In the genomic region with DNA sequence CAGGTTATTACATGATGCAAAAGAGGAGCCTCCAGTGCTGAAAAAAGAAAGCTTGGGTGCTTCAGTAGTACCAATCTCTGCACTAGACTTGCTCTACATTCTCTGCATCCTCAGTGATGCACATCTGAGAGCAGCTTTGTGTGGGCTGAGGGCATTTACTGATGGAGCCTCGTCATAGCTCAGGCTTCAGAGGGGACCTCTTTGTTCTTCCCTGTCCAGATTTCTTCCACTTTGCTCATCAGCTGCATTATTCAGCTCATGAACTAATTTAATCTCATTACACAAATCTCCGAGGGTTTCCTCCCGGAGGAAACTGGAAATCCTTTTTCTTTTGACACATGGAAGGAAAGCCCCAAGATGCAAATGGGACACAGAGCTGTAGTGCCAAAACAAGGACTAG, we compare ENCODE assay signal across 23 mouse cellular contexts. TPM values are rescaled to one million over a fixed set of nuclear protein-coding genes. Genes with fewer than 3 reads are reported as not detected.
DNase-seq lines count a peak whose midpoint lies in the region; ATAC-seq and TF ChIP-seq lines count a peak whose summit lies in the region.
"Had no signal": no experiment of that assay in that cellular context is flagged by ENCODE, and none has a peak within 500 bp of the region (broad histone marks: within the 10 kb centered on the region; RNA-seq: fewer than 3 reads in every experiment).

No protein-coding gene starts in this region.

- no peak for DNase-seq in midbrain, embryonic 10.5 days (ENCODE audit: low spot score)
- peak; percentile 84 for DNase-seq in Muller cell, postnatal 12 days (ENCODE audit: inconsistent ontology term)
- peak; percentile 37 for DNase-seq in brain, embryonic 14.5 days (ENCODE audit: low read depth)
- DNase-seq in stomach, postnatal 0 days (ENCODE audit: low spot score) = no peak
- no peak for DNase-seq in left cerebral cortex, postnatal 36 days (ENCODE audit: low spot score in 2 of 2)
- DNase-seq: adrenal gland, postnatal 10 days; B cell, adult 2 months; cerebellum, adult 18-20 months; cerebellum, adult 9-11 months; cerebellum, postnatal 36 days; gastrocnemius, postnatal 10 days; heart, adult 2 months; heart, postnatal 14 days had no signal

- H3K9me3 ChIP-seq in midbrain, embryonic 13.5 days = no peaks in the 10 kb centered on the region
- no peaks in the 10 kb centered on the region for H3K9me3 ChIP-seq in midbrain, embryonic 10.5 days (replicated peaks)
- H3K9me3 ChIP-seq in stomach, postnatal 0 days (ENCODE audit: control insufficient read depth, low read length) = no peaks in the 10 kb centered on the region
- H3K9me3 ChIP-seq: embryonic facial prominence, embryonic 13.5 days; forebrain, embryonic 12.5 days; G1E; heart, embryonic 15.5 days had no signal

- peaks cover 38% of the 10 kb centered on the region for H3K27me3 ChIP-seq in midbrain, embryonic 13.5 days
- H3K27me3 ChIP-seq in midbrain, embryonic 10.5 days (ENCODE audit: low read depth, poor library complexity, severe bottlenecking) = peaks cover 92% of the 10 kb centered on the region
- H3K27me3 ChIP-seq in stomach, postnatal 0 days (ENCODE audit: control insufficient read depth, insufficient read depth, low read length) = no peaks in the 10 kb centered on the region

- WGBS in midbrain, embryonic 13.5 days = 39% methylated on average over 3 of the region's 3 CpGs
- 40% methylated on average over 3 of the region's 3 CpGs for WGBS in midbrain, embryonic 10.5 days
- WGBS in stomach, postnatal 0 days = 60% methylated on average over 3 of the region's 3 CpGs

- no peak for TF ChIP-seq EP300 in stomach, postnatal 0 days (optimal IDR thresholded peaks at IDR 0.05)

- peak overlapping the region; percentile 56; the same call in 1 of the 2 replicates for H3K27ac ChIP-seq in midbrain, embryonic 13.5 days
- no peak overlapping the region for H3K27ac ChIP-seq in midbrain, embryonic 10.5 days (replicated peaks)
- no peak overlapping the region for H3K27ac ChIP-seq in stomach, postnatal 0 days (replicated peaks)
- H3K27ac ChIP-seq: embryonic facial prominence, embryonic 13.5 days; forebrain, embryonic 12.5 days; heart, adult 2 months; heart, embryonic 15.5 days; hindbrain, postnatal 0 days had no signal

- no peaks in the 10 kb centered on the region; the same call in 1 of the 2 replicates for H3K4me1 ChIP-seq in midbrain, embryonic 13.5 days (replicated peaks)
- peaks cover 10% of the 10 kb centered on the region; the same call in 1 of the 2 replicates for H3K4me1 ChIP-seq in midbrain, embryonic 10.5 days
- H3K4me1 ChIP-seq in stomach, postnatal 0 days (replicated peaks; ENCODE audit: control insufficient read depth, insufficient read depth) = no peaks in the 10 kb centered on the region
- H3K4me1 ChIP-seq: embryonic facial prominence, embryonic 13.5 days; forebrain, embryonic 12.5 days had no signal

- no peak overlapping the region for H3K9ac ChIP-seq in midbrain, embryonic 13.5 days (replicated peaks)
- no peak overlapping the region for H3K9ac ChIP-seq in stomach, postnatal 0 days (ENCODE audit: low read length)
- H3K9ac ChIP-seq: embryonic facial prominence, embryonic 13.5 days; forebrain, embryonic 12.5 days; heart, embryonic 15.5 days had no signal

- no peak overlapping the region for H3K4me3 ChIP-seq in midbrain, embryonic 13.5 days (replicated peaks)
- no peak overlapping the region for H3K4me3 ChIP-seq in midbrain, embryonic 10.5 days
- no peak overlapping the region for H3K4me3 ChIP-seq in stomach, postnatal 0 days (ENCODE audit: low read depth, low read length)
- H3K4me3 ChIP-seq: embryonic facial prominence, embryonic 13.5 days; forebrain, embryonic 12.5 days; heart, adult 2 months; heart, embryonic 15.5 days had no signal

- no peak overlapping the region for H3K4me2 ChIP-seq in midbrain, embryonic 13.5 days (replicated peaks)
- no peak overlapping the region for H3K4me2 ChIP-seq in stomach, postnatal 0 days (replicated peaks; ENCODE audit: low read depth)
- H3K4me2 ChIP-seq: embryonic facial prominence, embryonic 13.5 days; forebrain, embryonic 12.5 days; heart, embryonic 11.5 days; heart, embryonic 15.5 days had no signal

- intact Hi-C loops in left cerebral cortex, postnatal 36 days (cut with DNase I) = no loop called here

- TF ChIP-seq CTCF in brain, embryonic 14.5 days (IDR thresholded peaks at IDR 0.05; ENCODE audit: borderline replicate concordance, extremely low read depth, insufficient read depth, insufficient read length) = no peak
- no peak for TF ChIP-seq CTCF in stomach, postnatal 0 days (IDR thresholded peaks at IDR 0.05; ENCODE audit: low read depth)

- ATAC-seq in midbrain, embryonic 13.5 days = no peak
- no peak for ATAC-seq in stomach, postnatal 0 days (ENCODE audit: low FRiP score, low TSS enrichment)
- ATAC-seq: CD4-positive, CD25-positive, alpha-beta regulatory T cell, adult 4 months; forebrain, embryonic 16.5 days; hindbrain, postnatal 0 days had no signal

- TF ChIP-seq POLR2A in brain, embryonic 14.5 days (IDR thresholded peaks at IDR 0.05; ENCODE audit: borderline replicate concordance, extremely low read depth, insufficient read depth, insufficient read length, poor library complexity, severe bottlenecking) = no peak

- no peaks in the 10 kb centered on the region for H3K36me3 ChIP-seq in midbrain, embryonic 13.5 days
- H3K36me3 ChIP-seq in midbrain, embryonic 10.5 days = no peaks in the 10 kb centered on the region
- H3K36me3 ChIP-seq in stomach, postnatal 0 days (ENCODE audit: control insufficient read depth, insufficient read depth, low read length) = no peaks in the 10 kb centered on the region
- H3K36me3 ChIP-seq: embryonic facial prominence, embryonic 13.5 days; forebrain, embryonic 12.5 days; G1E; heart, embryonic 15.5 days had no signal

RNA-seq across cellular contexts. Expression of a gene that starts 56.5 kb away (rescaled TPM):
- polyA plus RNA-seq in midbrain, embryonic 13.5 days (2015; fragmentation: Nextera tagmentation; extraction: Ambion mirVana) = 6.3 and 8.0 TPM in 2 replicates
- polyA plus RNA-seq in midbrain, embryonic 10.5 days (2016; fragmentation: Nextera tagmentation; extraction: Ambion mirVana) = 2.8 and 3.4 TPM in 2 replicates
- 1.9 and 3.8 TPM in 2 replicates for polyA plus RNA-seq in brain, embryonic 14.5 days (2012; rRNA removed)
- 7.6 and 9.6 TPM in 2 replicates for polyA plus RNA-seq in stomach, postnatal 0 days (2015; fragmentation: Nextera tagmentation; extraction: Ambion mirVana)
- total RNA-seq in left cerebral cortex, postnatal 36 days (2021) = 10 to 100 TPM; 14.3 to 15.7 TPM
- total RNA-seq: hematopoietic stem cell, adult 5-6 weeks had no signal
- polyA plus RNA-seq: CD4-positive, CD25-positive, alpha-beta regulatory T cell, adult 4 months; G1E had no signal

Comparison
In these comparisons a context has a peak if more than half of its experiments do, and no peak if none do; other contexts are left out.
1. DNase-seq: peak in Muller cell, postnatal 12 days (single experiment) and brain, embryonic 14.5 days (single experiment); none in midbrain, embryonic 10.5 days (single experiment), stomach, postnatal 0 days (single experiment) and left cerebral cortex, postnatal 36 days (0 of 2).